Mouse (Mus musculus) spleen, adult 18-20 months (tissue): ENCODE results near the gene Ccdc38.

Experiments used
- DNase-seq, 2 experiments: peaks; one replicate each; pipeline ENCODE4 v3.0.0; 2022; ENCODE audit warnings: mixed read lengths in 2 of 2

Gene Ccdc38

DNA sequence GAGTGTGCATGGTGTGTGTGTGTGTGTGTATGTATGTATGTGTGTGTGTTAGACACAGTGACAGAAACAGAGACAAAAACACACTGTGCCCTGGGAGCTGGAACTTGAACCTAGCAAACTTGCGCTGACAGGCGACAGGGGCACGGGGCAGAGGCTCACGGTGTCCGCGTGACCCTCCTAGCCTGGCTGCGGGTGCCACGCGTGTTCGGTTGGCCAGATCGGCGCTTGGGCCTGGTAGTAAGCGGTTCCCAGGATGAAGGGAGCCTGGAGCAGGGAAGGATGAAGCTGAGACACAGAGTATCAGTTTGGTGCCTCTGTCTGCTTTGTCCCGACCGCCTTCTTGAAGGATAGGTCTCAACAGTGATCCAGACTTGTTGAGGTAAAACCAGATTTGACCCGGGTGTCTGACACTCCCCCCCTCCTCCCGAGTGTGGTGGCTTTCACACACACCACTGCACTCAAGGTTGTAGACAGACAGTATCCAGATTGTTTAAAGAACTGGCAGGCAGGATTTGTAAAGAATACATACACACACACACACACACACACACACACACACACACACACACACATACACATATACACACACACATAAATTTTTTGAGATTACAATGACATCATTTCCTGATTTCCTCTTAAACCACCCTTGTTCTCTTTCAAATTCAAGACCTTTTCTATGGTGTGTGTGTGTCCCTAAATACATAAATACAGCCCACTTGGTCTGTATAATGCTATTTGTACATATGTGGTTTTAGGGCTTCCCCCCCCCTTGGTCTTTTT lies at the start of gene Ccdc38:
Gene Ccdc38 (plus strand): TSS at position 202 of the 780 bp plus-strand sequence.
- DNase-seq, result peak in 1 of 2 experiments; percentile 17

DNA sequence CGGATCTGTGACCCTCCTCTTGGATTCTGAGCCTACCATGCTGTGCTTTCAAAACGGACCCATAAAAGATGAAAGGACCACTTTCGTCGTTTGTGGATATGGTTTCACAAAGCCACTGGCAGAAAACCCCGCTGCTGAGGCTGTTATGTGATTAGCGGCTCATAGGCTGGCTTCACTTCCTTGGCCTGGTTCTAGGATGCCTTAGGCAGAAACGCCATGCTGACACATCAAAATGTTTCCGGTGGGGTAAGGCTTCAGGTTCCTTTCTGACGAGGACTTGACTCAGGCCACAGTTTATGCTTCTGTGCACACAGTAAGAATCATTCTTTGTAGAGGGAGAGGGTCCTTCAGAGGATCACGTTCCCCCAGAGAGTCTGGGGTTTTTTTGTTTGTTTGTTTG lies 39.6 kb upstream of the Ccdc38 start:
- DNase-seq, result no peak

DNA sequence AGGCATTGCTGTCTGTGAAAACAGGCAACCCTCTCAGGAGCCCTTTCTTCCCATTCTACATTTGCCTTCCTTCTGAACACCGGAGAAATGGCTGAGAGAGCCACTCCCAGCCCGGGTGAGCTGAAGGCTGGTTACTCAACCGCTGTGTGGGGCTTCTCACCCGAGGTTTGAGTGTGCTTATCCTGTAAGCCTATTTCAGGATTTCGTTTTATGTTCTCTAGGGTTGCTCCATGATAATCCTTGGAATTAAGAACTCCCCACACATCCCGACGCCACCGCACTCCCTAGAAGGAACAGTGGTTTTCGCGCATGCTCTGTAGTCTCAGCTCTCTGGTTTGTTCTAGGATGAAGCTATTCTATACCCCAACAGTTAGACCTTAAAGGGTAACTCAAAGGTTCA lies 39.1 kb upstream of the Ccdc38 start:
- DNase-seq, result no peak

DNA sequence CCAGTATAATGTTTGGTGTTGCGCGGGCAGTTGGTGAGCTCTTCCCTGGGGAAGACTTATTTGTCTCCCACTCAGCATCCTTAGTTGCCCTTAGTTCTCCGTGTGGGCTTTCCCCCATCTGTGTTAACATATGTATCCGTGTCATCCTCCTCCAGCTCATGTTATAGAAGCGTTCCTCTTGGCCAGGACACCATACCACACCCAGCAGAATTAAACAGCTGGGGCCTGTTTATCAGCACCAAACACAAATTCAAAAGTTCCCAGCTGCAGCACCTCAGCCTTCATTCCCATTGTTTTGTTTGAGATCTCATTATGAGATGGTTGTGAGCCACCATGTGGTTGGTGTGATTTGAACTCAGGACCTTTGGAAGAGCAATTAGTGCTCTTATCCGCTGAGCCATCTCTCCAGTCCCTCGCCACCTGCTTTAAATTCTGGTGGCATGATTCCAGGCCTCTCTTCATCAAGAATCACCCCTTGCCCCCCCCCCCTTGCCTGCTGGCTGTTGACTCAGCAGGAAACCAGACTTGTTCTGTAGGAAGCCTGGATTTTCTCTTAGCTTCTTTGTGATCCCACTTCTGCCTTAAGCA lies 32.0 kb upstream of the Ccdc38 start:
- DNase-seq, result no peak

DNA sequence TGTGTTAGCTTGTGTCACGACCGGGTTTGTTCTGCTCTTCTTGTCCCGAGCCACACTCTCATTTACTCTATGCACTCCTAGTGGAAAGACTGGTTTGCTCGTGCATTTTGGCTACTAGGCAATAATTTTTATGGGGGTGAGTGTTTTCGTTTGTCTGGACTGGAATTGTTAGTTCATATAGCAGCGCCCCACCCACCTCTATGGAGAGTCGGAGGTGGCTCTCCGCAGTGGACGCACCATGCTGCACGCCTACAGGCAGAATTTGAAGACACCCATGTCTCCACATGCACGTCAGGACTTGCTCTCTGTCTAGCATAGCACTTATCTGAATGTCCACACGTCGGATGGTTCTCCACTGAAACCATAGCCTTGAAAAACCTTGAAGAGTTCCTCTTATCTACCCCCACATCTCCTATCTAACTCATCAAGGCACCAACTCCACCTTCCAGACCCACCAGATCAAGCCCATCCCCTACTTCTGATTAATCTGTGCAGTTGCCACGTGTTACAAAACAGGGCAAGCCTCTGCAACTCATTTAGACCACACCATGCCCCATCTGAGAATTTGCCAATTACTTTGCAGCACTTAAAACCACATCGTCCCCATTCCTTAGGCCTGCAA lies 30.8 kb upstream of the Ccdc38 start:
- no peak for DNase-seq

DNA sequence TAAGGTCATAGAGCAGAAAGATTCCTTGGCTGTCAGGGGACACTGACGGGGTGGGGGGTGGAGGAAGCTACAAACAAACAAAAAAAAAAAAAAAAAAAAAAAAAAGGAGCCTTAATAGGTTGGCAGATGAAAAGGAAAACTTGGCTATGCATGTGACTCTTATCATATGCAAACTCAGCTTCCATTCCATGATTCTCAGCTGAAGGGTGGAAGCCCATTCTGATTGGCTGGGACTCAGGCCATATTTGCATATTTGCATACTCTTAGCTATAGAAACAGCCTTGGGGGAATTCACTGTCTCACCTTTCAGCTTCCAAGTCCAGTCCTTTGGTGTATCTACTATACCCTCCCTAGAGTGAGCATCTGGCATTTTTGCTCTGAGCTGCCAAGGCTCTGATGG lies 25.0 kb upstream of the Ccdc38 start:
- DNase-seq, result no peak

DNA sequence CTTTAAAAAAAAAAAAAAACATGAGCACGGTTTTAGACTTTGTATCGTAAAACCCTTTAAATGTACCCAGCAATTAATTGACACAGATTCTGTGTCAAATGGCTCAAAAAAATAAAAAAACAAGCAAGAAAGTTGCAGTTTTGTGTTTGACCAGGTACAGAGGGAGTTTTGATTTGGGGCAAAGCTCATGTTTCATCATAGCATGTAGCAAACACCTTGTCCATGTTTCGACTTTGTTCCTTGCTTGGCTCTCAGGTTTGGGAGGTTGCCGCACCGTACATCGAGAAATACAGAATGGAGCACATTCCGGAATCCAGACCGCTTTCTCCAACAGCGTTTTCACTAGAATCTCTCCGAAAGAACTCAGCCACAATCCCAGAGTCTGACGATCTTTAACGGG lies 24.5 kb upstream of the Ccdc38 start:
- DNase-seq, result no peak

DNA sequence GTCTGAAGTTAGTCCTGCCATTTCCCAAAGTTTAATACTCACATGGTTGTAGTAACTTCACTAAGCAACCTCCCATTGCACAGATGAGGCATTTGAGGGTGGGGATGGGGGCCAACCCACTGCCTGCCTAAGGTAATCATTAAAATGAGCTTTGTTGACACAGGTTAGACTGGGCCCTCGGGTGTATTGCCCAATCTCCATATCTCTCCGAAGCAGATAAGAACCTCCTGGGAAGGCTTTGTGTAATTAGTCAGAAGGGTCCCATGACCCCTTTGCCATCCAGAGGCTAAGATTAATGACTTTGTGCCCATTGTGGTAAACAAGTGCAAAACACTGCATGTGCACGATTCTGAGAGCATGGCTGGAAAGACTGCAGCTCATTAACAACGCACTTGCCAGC lies 22.7 kb upstream of the Ccdc38 start:
- no peak for DNase-seq

DNA sequence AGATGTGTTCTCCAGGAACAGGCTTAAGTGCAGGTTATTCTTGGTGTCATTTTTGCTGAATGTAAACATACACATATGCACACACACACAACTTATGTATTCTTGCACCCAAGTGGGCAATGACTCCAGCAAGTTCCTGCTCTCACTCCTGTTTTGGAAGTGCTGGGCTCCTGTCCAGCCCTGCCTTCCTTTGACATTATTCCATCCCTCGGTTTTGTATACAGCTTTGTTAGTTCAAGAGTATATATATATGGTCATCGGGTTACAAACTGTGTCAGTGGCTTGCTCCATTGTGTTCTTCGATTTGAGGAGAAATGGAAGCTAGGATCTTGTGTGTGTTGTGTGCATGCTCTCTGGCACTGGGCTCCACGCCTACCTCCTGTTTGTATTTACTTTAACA lies 22.2 kb upstream of the Ccdc38 start:
- no peak for DNase-seq

DNA sequence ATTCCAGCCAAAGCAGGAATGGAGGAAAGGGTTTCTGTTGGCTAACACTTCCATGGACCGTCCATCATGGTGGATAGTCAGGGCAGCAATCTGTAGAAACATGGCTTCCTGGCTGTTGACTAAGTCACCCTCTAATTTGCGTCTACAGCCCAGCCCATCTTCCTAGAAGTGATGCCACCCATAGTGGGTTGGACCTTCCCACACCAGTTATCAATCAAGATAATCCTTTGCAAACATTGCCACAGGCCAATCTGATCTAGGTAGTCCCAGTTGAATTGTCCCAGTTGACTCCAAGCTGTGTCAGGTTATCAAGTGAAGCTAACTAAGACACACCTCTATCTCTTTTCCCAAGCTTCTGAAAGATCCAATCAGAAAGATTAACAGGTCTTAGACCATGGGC lies 21.8 kb upstream of the Ccdc38 start:
- no peak for DNase-seq

DNA sequence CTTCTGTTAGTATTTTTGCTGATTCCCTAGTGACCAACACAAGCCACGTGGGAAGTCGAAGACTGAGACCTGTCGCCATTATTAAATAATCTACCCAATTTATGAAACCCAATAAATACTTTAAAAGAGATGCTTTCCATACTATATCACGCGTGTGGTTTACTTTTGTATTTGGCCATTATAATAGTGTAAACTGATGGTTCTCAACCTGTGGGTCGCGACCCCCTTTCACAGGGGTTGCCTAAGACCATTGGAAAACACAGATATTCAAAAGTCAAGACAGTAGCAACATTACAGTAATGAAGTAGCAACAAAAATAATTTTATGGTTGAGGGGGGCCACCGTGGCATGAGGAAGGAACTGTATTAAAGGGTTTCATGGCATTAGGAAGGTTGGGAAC lies 21.3 kb upstream of the Ccdc38 start:
- DNase-seq, result no peak

DNA sequence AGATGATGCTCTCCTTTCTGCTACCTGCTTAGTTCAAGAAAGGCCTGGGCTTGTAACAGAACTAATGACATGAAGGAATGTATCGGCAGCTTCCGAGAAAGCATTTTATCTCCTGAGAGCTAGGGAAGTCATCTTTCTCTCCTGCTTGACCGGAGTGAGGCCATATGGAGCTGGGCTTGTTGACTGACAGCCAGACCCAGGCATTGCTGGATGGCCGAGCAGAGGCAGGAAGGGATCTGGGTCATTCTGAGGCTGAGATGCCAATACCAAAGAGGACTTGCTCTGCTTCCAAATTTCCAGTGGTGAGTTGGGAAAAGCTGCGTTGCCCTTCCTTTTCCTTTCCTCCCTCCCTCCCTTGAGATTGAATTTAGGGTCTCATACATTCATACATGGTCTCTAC lies 20.7 kb upstream of the Ccdc38 start:
- no peak for DNase-seq

DNA sequence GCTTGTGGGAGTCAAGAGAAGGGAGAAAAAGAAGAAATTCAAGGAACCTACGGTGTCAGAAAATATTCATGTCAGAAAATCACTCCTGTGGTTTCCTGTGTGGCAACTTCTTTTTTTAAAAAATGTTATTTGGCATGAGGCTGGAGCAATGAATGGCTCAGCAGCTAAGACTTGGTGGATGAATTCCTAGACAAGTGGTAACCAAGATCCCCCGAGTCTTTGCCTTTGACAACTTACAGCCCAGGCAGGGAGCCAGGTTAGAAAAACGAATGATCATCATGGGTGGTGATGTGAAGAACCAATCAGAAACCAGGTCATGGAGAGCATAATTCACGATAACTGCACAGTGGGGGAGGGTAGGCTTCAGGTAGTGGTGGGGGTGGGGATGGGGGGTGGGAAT lies 19.4 kb upstream of the Ccdc38 start:
- no peak for DNase-seq

DNA sequence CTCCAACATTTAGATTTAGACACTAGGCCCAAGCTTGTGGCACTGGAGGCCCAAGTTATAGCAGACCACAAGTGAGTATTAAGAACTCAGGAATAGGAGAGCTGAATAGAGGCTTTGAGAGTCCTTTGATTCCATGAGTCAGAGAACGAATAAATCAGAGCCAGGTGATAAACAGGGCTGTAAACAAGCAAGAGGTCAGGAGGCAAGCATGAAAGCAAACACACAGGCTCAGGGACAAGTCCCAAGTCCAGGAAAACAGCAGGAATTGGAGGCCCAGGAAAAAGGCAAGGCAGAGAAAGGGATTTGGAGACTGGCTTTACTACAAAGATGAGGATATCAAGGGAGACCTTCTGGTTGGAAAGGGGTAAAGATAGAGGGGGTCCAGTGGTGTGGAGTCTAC lies 15.1 kb upstream of the Ccdc38 start:
- no peak for DNase-seq

DNA sequence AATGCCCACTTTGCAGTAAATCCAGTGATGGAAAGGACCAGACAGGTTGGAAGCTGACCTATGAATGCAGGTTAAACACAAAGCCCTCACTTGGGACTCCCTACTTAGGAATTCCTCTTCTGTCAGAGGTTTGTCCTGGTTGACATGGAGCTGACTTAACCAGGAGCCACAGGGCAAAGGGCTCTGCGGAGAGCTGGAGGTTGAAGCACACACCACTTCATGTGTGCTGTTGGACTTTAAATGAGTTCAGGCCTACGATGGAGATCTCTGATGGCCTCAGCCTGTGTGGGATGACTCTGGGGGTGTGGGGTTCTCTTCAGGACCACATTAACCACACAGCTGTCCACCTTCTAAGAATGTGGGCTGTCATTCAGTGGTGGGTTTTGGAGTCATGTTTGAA lies 2.1 kb upstream of the Ccdc38 start:
- DNase-seq, result no peak

DNA sequence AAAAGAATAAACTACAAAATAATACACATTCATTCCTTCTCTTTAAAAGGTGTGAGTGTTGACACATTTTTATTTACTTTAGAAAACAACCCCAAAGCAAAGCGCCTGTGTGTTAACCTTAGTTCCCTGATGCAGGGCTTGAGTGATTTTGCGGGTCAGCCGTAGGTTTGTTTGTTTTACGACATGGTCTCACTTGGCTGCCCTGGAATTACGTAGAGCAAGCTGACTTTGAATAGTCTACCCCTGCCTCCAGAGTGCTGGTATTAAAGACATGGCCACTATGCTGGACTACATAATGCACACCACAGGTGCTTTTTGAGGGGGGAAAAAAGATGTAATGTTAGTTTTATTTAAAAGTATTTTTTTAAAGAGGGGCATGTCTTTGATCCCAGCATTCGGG lies 1.6 kb upstream of the Ccdc38 start:
- no peak for DNase-seq

DNA sequence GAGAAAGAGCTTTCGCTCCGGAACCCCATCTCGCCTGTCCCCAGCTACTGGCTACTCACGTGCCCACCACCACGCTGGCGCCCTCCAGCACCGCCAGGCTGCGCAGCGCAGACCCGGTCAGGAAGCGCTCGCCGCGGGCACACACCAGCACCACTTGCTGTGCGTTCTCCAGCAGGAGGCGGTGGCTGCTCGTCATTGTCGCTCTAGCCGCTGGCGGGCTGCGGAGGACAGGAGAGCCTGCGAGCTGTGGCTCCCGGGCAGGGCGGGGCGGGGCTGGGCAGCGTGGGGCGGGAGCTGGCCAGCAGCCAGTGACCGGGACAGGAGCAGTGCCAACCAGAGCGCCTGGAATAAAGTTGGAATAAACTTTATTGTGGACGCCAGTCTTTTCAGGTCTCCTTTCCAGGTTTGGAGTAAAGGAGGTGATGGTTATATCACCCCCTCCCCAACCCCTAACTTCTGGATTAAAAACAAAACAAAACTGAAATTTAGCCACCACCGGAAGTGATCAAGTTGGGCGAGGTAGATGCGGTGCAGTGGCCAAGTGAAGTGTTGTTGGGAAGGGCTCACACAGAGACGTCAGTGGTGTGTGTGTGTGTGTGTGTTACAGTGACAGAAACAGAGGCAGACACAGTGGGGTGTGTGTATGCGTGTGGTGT lies 529 bp upstream of the Ccdc38 start, which contains the start of gene Amdhd1:
Gene Amdhd1 (minus strand): TSS at position 259 of the 656 bp plus-strand sequence.
- peak; percentile 73 to 75 for DNase-seq

DNA sequence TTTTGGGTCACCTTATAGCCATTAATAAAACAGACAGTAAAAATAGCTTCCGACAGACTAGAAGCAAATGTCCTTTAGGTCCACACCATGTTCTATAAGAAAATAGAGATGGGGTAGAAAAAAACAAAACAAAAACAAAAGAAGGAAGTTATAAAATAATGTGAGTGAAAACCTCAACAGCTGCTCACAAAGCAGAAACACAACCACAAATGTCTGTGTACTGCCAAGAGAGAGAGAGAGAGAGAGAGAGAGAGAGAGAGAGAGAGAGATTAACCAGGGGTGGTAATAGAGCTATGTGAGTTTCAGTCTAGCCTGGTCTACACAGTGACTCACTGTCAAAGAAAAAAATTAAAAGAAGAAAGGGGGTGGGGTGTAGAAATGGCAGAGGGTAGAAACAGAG lies 1.2 kb downstream of the Ccdc38 start:
- no peak for DNase-seq

DNA sequence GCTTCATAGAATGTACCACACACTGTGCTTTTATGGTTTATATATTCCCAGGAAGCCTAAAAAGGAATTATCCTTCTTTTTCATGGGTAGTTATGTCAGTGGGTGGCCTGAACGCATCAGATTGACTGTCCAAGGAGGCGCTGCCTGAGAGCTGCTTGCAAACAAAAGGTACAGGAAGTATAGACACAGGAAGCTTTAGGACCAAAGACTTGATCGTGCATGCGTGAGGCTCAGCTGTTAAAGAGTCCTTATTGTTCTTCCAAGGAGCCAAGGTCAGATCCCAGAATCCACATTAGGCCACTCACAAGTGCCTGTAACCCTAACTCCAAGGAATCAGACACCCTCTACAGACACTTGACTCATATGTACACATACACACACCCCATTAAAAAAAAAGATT lies 1.9 kb downstream of the Ccdc38 start:
- no peak for DNase-seq

DNA sequence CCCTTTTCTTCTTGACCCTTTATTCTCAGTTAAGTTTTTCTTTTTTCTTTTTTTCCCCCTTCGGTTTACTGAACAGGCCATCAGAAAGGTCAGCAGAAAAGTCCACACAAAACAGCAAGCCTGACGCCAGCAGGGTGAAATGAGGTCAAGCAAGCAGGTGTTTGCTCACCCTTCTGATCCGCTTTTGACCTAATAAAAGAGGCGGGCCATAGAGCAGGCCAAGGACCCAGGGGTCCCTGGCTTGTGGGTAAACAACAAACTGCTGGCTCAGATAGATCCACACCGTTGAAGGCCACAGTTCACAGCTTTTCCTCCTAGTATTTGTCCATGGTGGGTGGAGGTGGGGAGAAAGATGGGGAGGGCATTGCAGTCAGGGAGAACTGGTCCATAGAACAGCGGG lies 2.7 kb downstream of the Ccdc38 start:
- DNase-seq, result no peak

DNA sequence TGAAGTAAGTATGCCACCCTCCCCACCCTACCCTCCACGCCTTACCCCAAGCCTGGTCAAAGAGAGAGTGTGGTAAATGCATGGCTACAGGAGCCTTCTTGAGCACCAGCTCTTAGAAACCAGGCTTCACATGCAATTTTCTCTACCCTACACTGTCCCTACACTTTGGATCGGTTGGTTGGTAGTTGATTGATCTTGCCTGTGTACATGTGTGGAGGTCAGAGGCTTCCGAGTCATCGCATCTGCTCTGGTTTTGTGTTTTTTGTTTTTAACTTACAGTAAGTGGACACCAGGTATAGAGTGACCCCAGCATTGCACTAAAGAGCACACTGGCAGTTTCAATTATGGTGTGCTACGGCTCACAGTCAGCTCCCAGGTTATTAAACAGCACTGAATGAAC lies 3.7 kb downstream of the Ccdc38 start:
- no peak for DNase-seq

DNA sequence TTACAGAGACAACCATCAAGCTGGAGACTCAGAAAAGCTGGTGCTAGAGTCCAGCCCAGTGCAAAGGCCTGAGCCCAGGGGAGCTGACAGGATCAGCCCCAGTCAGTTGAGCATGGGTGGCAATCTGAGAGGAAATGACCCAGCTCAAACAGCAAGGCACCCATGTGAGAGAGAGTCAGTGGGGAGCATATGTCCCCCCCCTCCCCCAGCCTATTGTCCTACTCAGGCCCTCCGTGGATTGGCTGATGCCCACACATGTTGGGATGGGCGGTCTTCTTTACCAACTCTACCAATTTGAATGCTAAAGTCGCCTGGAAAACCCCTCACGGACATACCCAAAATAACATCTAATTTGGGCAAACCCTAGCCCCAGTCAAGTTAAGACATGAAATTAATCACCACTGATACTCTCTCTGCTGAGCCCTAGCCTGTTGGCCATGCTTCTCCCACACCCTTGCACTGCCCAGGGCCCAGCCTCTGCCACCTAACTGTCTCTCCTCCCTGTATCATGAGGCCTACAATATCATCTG lies 7.4 kb downstream of the Ccdc38 start:
- no peak for DNase-seq

DNA sequence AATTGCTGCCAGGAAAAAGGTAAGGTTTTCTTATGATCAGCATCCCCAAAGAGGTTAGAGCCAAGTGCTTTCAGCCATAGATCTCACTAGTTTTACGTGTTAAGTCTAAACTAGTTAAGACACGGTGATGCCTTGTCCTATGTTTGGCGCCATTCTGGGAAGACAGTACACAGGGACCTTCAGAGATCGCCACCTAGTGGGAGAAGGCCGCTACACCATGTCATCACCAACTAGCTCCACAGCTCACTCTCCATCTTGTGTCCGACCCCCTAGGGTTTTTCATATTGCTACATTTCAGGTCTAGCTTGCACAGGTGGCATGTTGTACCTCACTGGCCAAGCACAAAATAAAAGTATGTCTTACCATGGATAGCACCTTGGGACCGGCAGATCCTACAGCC lies 8.6 kb downstream of the Ccdc38 start:
- peak; percentile 46 to 76 for DNase-seq

DNA sequence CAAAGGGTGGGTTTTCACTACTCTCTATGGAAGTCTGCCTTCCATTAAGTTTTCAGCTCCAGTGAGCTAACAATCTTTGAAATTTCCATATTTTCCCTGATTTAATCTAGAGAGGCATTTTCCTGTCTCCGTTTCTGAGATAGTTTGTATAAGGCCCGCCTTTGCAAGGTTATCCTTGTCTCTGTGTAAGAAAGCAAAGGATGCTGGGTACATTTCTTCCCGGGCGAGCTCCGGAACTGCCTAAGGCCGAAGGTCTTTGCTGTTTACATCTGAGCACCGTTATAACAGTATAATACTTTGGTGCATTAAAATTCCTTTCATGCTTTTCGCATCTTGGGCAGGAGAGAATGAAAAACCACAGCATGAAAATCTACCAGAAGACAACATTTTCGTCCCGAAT lies 9.4 kb downstream of the Ccdc38 start:
- no peak for DNase-seq
